Mouse (Mus musculus) R1 (cell line): ENCODE measurements at regions not wholly inside any gene's neighbourhood (a gene's known extent, or its start where the extent isn't known, plus 50 kb on each side); places are given as distances from the start of the nearest gene placed in this dataset.
A peak's percentile ranks its signal among the peaks of the same experiment; 100 is the strongest.

ENCODE experiments used
- DNase-seq: peaks from one replicate; pipeline ENCODE4 v3.0.0-alpha.2; 2018; ENCODE audit warnings: low read depth, low spot score

- DNase-seq = no peak
Measured at GRCm38 (mm10) chr5:95864252-95864651, 88.5 kb downstream of the E330014E10Rik start.

GRCm38 (mm10) chr5:95864725-95865492 is 89.1 kb downstream of the E330014E10Rik start:
- DNase-seq = no peak

- DNase-seq = no peak
Measured at GRCm38 (mm10) chr5:95865516-95865915, 89.7 kb downstream of the E330014E10Rik start.

- no peak for DNase-seq
Measured at GRCm38 (mm10) chr5:95866848-95867495, 89.8 kb upstream of the Cxcl13 start.

GRCm38 (mm10) chr5:95870336-95870845 is 86.4 kb upstream of the Cxcl13 start:
- no peak for DNase-seq

GRCm38 (mm10) chr5:95874969-95875368 is 81.8 kb upstream of the Cxcl13 start:
- DNase-seq = no peak

- DNase-seq = peak; percentile 3
Measured at GRCm38 (mm10) chr5:95880914-95881313, 75.8 kb upstream of the Cxcl13 start.
